Mouse (Mus musculus): ENCODE results near the gene Ly6g5b.
"Not testable (repeated sequence)": the region's sequence is repeated elsewhere in the genome, so short reads cannot be mapped to it uniquely, and the experiment has no call there.

The Ly6g5b gene

DNA sequence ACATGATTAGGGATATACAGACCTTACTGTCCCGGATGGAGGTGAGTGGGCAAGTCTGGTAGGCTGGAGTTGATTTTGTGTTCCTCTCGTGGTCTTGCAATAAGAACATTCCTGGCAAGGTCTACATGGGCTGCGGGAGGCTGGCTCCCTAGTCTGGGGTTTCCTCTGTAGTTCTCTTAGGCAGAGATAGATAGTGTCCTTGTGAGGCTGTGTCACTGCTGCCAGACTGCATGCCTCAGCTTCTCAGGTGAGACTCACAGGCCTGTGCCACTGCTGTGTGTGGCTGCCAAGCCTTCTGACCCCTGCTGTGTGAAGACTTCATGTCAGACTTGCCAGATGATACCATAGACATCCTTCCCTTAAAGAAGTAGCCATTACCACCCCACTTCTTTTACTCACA lies 24.0 kb upstream of the Ly6g5b start:
- DNase-seq = no peak

GRCm38 (mm10) chr17:35135591-35136320 lies 20.5 kb upstream of the Ly6g5b start:
- DNase-seq = no peak

DNA sequence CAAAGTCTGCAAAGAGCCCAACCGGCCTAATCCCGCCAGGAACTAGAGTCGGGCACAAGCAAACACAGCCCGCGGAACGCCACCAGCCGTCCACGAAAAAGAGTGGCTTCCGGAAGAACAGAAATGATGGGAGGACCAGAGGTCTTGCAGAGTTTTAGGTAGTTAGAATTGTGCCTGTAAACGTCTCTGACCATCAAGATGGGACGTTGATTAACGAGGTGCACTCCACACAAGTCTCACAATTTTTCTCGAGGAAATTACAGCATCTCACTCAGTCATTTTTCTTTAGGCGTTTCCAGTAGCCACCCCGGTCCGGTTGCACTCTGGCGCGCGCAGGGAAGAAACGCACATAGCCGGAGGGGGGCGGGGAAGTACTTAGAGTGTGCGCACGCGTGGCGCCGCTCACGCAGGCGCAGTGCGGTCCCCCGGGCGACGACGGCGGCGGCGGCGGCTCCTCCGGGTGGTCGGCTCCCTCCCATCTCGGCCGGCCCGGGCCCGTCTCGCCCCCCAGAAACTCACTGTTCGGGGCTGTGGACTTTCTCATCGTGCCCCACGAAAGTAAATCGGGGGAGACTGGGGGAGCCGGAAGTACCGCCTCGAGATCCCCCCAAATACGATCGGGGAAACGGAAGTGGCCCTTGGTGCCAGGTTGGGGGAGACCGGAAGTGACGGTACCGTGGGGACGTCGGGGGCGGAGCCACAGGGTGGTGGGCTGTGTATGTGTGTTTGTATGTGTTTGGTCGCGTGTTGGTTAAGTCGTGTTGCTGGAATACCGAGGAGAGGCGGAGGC lies 19.8 kb upstream of the Ly6g5b start, which contains the start of gene Bag6:
TSS of gene Bag6 (plus strand) at position 378 of the 790 bp plus-strand sequence.
- DNase-seq = peak; percentile 88 to 93

- no peak for DNase-seq
Observed at GRCm38 (mm10) chr17:35133517-35133916, 18.3 kb upstream of the Ly6g5b start.

DNA sequence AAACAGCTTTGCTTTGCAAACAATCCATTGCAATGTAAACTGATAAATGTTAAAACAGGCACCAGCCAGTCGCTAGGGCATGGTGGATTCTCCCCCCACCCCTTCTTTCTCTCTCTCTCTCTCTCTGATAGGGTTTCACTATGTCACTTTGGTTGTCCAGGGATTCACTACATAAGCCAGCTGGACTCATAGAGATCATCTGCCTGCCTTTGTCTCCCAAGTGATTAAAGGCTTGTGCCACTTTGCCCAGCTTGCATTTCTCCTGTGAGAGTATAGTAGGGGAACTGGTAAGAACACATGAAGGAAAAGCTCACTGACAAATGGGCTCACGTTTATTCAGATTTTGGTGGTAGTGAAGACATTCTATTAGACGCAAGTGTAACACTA lies 16.9 kb upstream of the Ly6g5b start:
- no peak for DNase-seq

DNA sequence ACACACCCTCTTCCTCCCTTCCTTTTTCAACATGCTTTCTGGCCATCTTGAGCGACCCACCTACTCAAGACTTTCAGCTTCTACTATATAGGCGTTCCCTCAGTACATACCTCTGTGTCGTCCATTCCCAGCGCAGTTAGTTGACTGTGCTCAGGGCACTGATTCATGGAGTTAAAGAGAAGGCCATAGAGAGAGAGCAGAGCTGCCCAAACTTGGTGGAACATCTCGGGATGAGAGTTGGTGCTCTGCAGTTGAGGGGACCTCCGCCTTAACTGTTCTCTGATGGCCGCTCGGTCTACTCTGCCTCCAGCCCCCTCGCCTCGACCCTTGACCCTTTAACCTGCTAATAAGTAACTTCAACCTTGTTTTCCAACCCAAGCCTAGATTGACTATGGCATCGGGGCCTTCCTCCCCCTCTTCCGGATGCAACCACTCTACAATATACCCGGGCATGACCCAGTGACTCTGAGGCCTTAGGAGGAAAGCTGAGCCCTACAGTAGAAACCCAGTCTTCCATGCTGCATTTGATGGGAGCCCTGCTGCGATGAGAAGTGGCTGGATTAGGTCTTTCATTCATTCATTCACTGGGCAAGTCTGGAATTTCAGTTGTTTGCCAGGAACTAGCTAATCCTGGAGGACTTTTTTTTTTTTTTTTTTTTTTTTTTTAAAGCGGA lies 16.4 kb upstream of the Ly6g5b start, which contains the start of gene Apom:
TSS of gene Apom (minus strand) at position 551 of the 674 bp plus-strand sequence.
- no peak for DNase-seq

- no peak for DNase-seq
Observed at GRCm38 (mm10) chr17:35131038-35131437, 15.8 kb upstream of the Ly6g5b start.

- DNase-seq = no peak
Observed at GRCm38 (mm10) chr17:35128996-35129395, 13.8 kb upstream of the Ly6g5b start.

- no peak for DNase-seq
Observed at GRCm38 (mm10) chr17:35127017-35127416, 11.8 kb upstream of the Ly6g5b start.

GRCm38 (mm10) chr17:35126206-35126611 lies 11.0 kb upstream of the Ly6g5b start, which contains the start of gene D17H6S53E:
Gene D17H6S53E, plus strand, starts transcription at chr17:35126373.
- DNase-seq = peak; percentile 66 to 76

- DNase-seq = no peak
Observed at GRCm38 (mm10) chr17:35125578-35125977, 10.3 kb upstream of the Ly6g5b start.

- DNase-seq = no peak
Observed at GRCm38 (mm10) chr17:35125081-35125480, 9.9 kb upstream of the Ly6g5b start.

GRCm38 (mm10) chr17:35124261-35124896 lies 9.2 kb upstream of the Ly6g5b start:
- not testable (repeated sequence) for DNase-seq

DNA sequence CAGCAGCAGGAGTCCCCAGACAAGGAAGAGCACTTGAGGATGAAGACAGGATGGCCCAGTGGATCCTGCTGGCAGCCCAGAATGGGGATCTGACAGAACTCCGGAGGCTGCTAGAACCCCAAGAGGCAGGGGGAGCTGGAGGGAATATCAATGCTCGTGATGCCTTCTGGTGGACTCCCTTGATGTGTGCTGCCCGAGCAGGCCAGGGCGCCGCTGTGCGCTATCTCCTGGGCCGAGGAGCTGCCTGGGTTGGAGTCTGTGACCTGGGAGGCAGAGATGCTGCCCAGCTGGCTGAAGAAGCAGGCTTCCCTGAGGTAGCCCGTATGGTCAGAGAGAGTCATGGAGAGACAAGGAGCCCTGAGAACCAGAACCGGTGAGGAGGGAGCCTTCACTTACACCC lies 8.1 kb upstream of the Ly6g5b start:
- not testable (repeated sequence) for DNase-seq

DNA sequence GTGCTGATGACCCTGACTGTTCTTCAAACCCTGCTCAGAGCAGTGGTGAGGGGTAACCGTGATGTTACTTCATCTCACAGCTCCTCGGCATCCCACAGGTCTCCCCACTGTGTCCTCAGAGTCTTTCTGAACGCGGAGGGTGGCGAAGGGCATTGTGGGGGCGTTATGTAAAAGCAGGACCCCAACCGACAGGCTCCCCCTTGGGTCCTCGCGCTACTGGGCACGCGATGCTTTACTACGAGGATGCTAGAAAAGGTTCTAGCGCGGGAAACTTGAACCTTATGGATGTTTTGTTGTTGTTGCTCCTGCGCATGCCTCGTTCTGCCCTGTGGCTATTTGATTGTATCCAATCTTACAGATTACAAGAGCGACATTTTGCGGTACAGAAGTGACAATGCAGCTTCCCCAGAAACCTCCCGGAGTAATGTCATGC lies 6.7 kb upstream of the Ly6g5b start, which contains the start of gene Csnk2b:
TSS of gene Csnk2b (minus strand) at position 183 of the 433 bp plus-strand sequence.
- DNase-seq = peak in 1 of 2 experiments; percentile 24

- peak; percentile 95 to 96 for DNase-seq
Observed at GRCm38 (mm10) chr17:35121143-35121799, 6.0 kb upstream of the Ly6g5b start, which contains the start of gene Gpank1. Gene Gpank1, plus strand, starts transcription at chr17:35121455.

- no peak for DNase-seq
Observed at GRCm38 (mm10) chr17:35120745-35121142, 5.5 kb upstream of the Ly6g5b start.

- no peak for DNase-seq
Observed at GRCm38 (mm10) chr17:35111774-35112173, 3.5 kb downstream of the Ly6g5b start.

GRCm38 (mm10) chr17:35108097-35108496 lies 7.1 kb downstream of the Ly6g5b start, which contains the start of gene Ly6g5c:
Gene Ly6g5c, plus strand, starts transcription at chr17:35108279.
- no peak for DNase-seq

DNA sequence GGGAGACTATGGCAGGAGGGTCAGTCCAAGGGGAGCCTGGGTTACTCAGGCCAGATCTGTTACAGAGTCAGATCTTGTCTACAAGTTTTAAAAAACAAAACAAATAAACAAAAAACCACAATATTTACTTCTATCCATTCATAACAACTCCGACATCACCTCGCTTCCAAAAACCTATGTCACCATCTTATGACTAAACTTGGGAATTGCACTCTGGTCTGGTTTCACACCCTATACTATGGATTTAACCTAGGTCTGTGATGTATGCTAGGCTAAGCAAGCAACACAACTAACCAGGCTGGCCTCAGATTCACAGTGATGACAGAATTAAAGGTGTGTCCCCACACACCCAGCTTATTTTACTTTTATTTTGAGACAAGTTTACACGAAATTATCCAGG lies 8.7 kb downstream of the Ly6g5b start:
- no peak for DNase-seq

GRCm38 (mm10) chr17:35105740-35106389 lies 9.4 kb downstream of the Ly6g5b start:
- DNase-seq = no peak

Measured in spleen, adult 18-20 months (tissue).